Mouse (Mus musculus) natural killer cell, adult 2 months (primary cell): ENCODE measurements at regions not wholly inside any gene's neighbourhood (a gene's known extent, or its start where the extent isn't known, plus 50 kb on each side); places are given as distances from the start of the nearest gene placed in this dataset.

Experiments used
- DNase-seq, 2 experiments: peaks; one replicate each; pipeline ENCODE4 v3.0.0; 2022; ENCODE audit warnings: low spot score in 2 of 2

DNA sequence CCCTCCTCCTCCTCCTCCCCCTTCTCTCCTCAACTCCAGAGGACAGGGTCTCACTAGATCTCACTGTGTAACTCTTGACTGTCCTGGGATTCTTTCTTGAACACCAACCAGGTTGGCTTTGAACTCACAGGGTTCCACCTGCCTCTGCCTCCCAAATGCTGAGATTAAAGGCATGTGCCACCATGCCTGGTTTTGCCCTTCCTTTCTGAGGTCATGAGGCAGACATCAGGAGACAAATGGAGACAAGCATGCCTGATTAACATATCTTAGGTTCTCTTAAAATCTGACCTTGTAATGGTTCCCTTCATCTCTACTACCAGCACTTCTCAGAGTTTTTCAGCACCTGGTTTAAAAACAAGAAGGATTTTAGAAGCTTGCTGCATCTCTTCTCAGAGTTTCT is 143.5 kb downstream of the Gm10260 start:
- DNase-seq, result no peak

DNA sequence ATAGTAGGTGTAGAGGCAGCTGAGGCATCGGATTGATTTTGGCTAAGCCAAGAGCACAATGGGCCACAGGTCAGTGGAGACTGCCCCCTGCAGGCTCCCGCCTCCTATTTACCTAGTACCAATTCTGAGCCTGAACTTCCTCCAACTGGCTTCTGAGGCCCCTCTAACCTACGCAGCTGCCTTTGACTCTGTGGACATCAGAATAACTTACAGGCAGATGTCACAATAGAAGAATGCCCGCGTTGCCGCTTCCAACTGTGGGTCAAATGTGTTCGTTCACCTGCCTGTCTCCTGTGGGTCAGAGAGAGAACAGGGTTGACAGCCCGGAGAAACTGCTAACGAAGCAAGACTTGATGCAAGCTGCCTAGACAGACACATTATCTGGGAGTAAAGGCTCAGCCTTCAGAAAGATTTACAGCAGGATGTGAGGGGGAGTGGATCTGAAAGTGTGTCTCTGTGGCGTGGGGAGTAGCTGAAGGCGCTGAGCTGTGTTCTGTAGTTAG is 153.2 kb downstream of the Gm10260 start:
- DNase-seq, result peak; percentile 34 to 50

DNA sequence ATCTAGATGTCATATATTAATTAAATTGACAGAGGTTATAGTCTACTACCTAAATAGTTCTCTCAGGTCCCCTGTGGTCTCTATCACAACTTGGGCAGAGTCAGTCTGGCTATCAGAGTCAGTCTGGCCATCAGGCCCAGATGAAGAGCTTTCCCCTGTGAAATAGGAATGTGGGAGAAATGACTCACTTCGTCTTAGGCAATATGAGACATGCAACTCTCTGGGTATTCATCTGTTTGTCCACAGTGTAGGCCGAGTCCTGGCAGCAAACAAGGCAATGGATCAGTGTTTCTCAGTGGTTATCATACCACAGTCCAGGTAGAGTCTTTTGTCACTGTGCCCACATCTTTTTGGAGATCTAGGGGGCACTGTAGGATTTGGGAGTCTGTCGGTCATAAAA is 156.0 kb downstream of the Gm10260 start:
- DNase-seq, result no peak

DNA sequence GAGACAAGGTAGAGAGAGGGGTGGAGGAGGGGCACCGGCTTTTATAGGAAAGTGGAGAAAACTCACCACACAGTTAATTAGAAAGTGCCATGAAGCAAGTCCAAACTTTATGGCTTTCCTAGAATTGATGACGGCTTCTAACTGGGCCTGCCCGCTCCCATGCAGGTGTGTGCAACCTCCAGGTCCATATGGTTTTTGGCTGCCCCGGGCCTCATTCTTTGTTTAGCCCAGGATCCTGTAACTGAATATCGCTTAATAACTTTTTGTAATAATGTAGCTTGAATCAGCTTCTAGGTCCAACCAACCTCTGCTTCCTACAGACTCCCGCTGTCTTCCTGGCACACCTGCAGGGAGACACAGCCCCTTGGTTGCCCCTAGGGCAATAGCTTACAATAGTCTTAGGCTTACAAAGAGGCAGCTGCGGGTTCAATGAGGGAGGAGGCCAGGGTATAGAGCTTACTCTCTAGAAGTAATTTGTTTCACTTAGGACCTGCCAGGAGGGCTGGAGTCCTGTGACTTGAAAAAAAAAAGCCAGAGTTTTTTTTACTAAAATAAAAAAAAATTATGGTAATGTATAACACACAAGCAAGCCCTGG is 159.2 kb downstream of the Gm10260 start:
- no peak for DNase-seq

DNA sequence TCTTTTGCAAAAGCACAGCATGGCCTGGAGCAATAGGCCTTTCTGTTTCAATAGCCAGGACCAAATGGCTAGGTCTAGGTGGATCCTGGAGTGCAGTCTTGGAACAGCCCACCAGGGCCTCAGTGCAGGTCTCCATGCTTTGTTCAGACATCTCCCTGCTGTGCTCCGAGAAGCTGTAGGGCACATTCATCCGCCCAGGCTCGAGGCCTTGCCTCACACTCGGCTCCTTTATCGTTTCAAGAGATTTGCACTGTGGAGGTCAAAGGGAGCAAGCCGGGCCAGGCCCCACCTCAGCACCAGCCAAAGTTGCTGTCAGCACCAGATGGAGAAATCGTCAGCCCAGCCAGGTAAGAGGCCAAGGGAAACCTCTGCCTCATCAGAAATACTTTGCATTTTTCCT is 160.3 kb downstream of the Gm10260 start:
- DNase-seq, result no peak

DNA sequence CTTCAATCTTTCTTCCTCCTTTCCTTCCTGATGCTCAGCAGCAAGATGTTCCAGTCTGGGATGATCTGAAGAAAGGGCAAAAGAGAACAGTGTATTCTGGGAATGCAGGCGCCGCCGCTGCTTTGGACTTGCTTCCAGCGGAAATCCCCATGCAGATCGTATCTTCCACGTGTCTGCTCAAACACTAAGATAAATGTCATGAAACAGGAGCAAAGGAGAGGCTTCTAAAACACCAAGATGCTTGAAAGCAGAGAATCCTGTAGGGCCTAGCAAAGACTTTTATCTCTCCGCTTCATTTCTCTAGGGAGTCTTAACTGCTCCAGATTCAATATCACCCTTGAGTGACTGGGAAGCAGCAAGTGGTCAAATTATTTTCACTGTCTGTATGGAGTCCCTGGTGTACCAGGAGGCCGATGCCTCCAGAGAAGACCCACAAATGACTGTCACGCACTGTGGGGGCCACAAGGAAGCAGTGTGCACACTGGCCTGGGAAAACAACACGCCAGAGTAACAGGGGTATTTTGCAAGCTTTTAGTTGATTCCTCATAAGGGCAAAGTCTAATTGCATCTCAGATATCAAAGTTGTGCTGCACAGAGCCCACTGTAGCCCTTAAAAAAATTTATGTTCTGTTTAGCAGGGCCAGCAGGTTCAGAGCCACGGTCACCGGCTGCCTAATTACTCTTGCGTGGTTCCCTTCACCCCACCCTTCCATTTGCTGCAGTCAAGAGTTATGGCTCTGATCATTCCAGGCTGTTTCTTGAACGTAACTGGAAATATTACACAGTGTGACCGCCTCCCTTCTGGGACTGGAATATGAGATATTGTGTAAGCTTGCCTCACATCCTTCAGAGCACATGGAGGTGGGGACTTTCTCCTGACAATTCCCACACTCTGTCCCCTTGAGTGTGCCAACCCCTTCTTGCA is 161.7 kb downstream of the Gm10260 start:
- no peak for DNase-seq

DNA sequence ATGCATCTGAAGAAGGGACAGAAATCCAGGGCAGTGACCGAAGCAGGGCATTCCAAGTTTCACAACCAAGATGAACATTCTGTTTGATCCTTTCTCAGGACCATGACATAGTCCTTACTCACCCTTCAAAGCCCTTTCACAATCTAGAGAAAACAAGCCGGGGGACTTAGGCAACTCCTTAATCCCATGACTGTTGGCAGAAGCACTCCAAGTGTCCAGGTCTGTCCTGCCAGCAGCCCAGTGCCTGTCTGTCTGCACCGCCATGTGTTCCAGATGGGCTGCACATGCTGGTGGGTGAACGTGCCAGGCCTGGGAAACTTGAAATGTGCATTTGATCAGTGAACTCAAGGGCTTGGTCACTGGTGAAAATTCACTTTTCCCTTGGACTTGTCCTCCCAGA is 165.6 kb downstream of the Gm10260 start:
- DNase-seq, result no peak

DNA sequence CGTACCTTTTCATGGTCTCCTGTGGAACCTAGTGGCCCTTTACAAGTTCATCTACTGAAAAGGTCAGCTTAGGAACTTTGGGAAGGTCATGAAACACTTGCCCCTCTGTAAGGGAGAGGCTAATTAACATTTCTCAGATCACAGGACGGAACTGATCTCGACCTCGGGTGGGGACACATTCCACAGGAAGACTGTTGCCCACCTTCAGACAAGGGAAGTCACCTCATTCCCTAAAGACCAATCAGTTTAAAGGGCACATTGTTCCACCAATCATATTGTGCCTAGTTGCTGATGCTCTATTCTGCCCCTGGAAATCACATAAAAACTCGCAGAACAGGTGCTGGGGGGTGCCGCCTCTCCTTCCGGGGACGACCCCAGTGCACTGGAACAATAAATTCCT is 170.8 kb downstream of the Gm10260 start:
- DNase-seq, result no peak

DNA sequence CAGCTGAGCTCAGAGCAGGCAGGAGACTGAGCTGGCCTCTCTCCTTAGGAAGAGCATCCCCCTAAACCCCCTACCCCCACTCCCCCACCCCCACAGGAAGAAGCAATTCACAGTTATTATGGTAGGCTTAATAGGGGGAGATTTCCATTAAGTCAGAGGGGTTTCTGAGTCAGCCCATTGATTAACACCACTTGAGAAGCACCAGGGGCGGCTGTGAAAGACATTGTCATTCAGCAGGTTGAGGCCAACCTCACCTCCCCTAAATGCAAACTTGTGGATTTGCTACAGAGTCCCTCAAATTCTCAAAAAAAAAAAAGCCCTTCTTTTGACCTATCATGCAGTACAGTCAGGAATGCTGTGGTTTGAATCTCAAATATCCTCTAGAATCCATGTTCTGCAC is 172.3 kb downstream of the Gm10260 start:
- DNase-seq, result no peak

DNA sequence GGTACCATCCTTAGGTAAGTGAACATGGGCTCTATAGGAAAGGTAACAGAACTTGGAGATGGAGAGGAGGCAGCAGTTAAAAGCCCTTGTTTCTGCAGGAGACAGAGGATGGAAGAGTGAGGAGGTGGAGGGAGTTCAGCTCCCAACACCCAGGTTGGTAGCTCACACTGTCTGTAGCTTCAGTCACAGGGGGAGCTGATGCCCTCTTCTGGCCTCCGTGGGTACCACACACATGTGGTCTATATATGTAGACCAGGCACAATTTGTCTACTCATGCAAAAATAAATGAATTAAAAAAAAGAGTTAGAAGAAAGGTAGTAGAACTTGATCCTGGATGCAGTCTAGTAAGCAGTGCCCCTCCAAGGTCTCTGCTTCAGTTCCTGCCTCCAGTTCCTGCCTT is 173.3 kb downstream of the Gm10260 start:
- no peak for DNase-seq

DNA sequence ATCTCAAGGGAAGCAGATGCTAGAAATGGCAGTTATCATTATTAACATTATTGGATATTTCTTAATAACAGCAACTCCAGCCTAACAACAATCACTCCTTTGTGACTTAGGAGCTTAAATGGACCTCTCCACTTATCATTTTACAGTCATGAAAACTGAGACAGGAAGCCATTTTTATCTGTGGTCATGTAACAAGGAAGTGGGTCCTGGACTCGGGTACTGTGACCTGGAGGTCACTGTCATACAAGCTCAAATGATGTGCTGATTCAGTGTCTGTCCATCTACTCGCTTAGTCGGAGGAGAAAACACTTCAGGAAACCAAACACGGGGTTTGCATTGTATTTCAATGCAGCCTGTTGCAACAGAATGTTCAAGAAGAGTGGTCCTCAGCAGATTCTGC is 176.4 kb downstream of the Gm10260 start:
- peak; percentile 16 to 46 for DNase-seq

DNA sequence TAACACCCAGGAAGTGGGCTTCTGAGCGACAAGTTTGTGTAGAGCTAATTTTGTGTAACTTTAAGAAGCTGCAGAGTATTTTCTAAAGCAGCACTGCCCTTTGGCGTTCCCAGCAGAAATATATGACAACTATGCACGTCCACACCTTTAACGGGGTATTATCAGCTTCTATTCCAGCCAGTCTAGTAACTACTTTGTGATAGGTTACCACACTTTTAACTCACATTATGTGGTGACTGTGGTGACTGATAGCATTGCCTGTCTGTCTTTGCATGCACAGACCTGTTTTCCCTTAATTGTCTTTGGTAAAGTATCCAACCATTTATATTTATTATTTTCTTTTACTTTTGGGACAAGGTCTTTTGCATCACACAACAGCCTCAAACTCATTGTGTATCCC is 179.1 kb downstream of the Gm10260 start:
- DNase-seq, result no peak

DNA sequence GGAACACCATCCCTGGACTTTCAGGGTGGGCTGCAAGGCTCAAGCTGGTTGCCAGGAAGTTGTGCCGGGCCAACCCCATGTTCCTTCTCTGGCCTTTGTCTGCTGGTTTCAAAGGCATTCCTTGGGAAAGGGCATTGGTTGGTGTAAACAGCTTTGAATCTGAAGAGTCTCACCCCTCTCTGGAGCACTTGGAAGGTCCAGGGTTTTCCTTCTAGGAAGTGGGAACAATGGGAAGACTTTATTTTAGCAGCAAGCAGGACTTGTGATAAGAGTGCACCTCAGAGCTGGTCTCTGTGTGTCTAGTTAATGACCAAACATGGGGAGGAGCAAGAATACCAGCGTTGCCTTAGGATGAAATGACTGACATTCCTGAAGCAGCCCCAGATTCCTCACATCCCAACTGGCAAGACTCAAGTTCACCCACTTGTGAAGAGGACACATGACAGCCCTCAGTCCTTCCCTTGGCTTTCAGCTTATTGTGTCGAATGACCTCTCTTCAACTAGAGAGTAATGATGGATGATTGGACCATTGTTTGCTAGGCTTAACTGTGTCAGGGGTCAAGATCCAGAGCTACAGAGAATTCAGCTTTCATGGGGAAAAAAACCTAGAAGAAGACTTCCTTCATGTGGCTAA is 180.1 kb downstream of the Gm10260 start:
- no peak for DNase-seq

DNA sequence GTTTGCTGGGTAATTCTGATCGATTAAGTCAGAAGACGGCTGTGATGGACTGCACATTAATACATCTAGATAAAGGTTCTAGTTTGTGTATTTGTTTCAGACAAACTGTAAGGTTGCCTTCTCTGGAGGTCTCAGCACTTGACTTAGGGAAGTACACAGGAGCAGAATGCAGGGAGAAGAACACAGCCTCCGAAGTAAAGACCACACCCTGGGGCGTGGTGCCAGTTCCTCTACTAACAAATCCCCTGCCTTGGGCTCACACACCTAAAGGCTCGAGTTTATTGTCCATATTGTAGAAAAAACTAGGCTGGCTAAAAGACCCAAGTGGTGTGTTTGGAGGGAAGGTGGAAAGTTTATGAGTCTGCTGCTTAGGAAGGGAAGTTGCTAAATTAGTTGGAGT is 181.8 kb downstream of the Gm10260 start:
- DNase-seq, result no peak

DNA sequence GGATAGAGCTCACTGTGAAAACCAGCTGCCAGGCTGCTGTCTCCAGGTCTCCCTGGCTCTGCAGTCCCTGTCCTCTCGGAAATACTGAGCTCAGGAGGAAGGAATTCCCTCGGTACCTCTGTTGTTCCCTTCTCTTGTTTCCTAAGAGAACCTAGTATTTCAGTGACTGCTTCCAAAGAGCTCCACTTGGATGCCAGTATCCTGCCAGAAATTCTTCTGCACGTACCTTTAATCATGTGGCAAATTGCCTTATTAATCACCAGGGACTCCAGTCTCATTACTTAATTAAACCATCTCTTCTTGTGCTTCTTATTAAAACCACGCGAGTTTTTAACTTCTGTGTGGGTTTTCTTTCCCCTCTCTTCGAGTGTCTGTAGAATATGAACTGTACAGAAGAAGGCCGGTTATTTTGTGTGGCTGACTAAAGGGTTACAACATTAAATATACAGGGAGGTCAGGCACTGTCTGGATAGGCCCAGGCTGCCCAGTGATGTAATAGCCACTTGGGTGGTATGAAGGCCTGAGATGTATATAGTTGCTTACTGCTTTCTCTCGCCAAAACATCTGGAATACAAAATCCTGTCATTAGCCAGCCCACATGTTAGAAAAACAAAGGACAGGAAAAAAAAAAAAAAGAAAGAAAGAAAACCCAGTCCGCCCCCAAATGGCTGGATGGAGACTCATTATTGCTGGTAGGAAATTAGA is 183.2 kb downstream of the Gm10260 start:
- DNase-seq, result no peak

DNA sequence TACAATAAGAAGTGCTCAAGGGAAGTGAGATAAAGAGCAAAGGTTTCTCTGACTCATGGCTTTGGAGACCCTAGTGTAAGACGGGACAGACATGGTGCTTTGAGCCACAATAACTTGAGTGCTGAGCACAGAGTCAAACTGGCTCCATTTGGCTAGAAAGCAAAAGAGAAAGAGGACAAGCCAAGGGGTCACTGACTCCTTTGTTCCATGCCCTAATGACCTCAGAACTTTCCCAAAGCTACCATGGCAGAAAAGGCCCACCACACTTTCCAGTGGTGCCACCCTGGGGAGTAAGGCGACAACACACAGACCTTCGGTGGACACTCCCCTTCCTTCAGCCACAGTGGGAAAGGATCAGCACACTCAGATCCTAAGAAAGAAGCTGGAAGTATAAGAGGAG is 186.8 kb downstream of the Gm10260 start:
- no peak for DNase-seq

DNA sequence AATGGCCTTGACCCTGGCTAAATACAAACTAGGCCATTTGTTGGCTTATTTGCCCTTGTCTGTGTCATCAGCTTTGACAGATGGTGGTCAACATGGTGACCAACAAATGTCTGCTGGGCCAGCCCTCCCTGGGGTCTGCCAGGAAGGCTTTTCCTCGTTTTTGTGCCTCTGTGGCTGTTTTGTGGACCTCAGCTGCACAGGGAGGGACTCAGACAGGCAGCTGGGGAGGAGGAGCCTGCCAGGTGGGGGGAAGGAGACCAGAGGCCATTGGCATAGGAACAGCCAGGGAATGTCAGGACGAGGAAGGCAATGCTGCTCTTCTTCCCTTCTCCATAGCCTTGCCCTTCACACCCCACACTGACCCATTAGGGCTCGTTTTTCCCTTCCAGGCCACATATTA is 188.1 kb downstream of the Gm10260 start:
- no peak for DNase-seq

DNA sequence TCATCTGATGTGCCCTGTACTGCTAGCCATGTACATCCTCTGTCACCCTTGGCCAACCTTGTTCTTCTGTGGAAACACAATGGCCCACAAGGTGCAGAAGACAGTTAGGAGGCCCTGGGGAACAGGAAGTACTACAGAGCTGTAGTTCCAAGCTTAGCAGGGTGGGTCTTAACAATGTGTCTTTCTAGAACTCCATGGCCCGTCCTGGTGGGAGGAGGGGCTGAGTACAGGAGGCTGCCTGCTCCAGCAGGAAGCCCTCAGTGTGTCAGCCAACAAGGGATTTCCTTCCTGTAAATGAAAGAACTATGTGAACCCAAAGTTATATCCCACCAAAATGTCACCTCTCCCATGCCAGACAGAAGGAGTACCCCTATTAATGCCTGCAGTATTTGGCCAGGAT is 190.4 kb downstream of the Gm10260 start:
- DNase-seq, result no peak

DNA sequence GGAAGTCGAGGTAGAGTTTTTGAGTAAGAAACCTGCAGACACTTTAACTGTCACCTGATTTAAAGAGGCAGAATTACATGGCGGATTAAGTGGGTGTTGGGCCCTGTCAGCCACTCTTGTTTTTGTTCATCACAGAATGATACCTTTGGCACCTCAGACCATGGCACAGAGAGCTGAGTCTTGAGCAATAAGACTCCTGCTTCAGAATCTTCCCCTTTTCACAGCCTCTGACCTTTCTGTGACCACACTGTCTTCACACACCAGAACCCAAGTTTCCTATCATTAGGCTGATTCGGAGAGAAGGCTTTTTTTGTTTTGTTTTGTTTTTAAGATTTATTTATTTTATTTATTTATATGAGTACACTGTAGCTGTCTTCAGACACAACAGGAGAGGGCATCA is 192.8 kb downstream of the Gm10260 start:
- DNase-seq, result no peak

DNA sequence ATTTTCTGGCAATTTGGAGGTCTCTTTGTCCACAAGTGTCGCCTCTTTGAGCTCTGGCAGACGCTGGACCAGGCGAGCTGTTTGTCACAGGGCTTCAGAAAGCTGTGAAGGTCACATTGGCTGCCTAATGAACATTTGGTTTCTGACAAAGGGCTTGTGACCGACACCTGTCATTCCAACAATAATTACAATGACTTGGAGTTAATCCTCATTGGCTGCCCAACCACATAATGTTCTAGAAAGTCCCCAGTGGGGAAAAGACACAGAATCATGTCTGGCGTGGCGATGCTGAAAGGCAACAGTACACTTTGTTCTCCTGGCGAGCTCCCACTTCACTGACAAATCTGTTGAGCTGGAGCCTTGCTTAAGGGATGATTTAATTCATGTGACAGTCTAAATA is 194.4 kb downstream of the Gm10260 start:
- no peak for DNase-seq

DNA sequence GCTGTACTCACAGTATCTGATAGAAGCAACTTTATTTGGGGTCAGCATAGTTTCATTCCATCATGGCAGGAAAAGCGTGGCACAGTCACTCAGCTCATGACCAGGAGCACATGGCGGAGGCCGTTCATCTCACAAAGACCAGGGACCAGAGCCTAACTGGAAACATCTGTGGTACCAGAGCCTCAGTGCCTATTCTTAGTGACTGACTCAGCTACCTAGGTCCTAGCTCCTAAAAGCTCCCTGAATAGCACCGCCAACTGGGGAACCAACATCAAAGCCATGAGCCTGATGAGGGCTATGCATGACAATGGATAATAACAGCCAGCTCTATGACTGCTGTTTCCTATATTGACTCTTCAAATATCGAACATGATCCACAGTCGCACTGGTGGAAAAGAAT is 198.2 kb downstream of the Gm10260 start:
- DNase-seq, result no peak

DNA sequence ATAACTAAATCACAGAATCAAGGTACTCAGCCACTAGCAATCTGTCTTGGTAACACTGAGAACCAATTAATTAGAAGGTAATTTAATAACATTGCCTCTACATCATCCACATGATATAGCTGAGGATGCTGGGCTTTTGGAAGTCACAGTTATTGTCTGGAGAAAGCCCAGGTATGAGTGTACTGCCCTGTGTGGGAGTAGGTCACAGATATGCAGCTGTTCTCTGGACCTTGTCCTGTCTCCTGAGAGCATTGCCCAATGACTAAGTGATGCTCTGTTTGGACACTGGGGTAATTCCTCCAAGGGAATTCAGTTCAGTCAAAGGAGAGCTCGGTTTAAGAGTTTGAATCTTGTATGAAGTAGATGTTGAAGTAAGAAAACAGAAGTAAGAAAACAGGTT is 199.6 kb downstream of the Gm10260 start:
- DNase-seq, result no peak
